Mouse (Mus musculus) kidney, adult 2 months (tissue): ENCODE results near the gene Nup210. TPM values are rescaled to one million over a fixed set of nuclear protein-coding genes. Genes with fewer than 3 reads are reported as not detected.

Experiments
- DNase-seq: peaks from one replicate; pipeline ENCODE4 v3.0.0; 2021
- H3K27ac ChIP-seq: fragments of 200-500 bp; 2 replicates; pipeline ENCODE4 v1.5.1; 2012; ENCODE audit warnings: low read depth, low read length, control low read depth, inconsistent platforms; ENCODE audit not compliant: insufficient read depth
- H3K27me3 ChIP-seq: fragments of 200-500 bp; replicated peaks from 2 replicates; pipeline ENCODE4 v1.6.1; 2012; ENCODE audit warnings: mild to moderate bottlenecking, moderate library complexity, low read length, inconsistent platforms; ENCODE audit not compliant: control insufficient read depth, insufficient read depth
- H3K36me3 ChIP-seq: fragments of 200-500 bp; 2 replicates; pipeline ENCODE4 v1.6.1; 2012; ENCODE audit warnings: mild to moderate bottlenecking, moderate library complexity, low read length, inconsistent platforms; ENCODE audit not compliant: control insufficient read depth, insufficient read depth
- H3K4me1 ChIP-seq: fragments of 200-500 bp; 2 replicates; pipeline ENCODE4 v1.6.1; 2011; ENCODE audit warnings: low read length; ENCODE audit not compliant: control insufficient read depth, insufficient read depth
- H3K4me3 ChIP-seq: fragments of 200-500 bp; 2 replicates; pipeline ENCODE4 v1.5.1; 2011; ENCODE audit warnings: mild to moderate bottlenecking, low read depth, low read length, control low read depth; ENCODE audit not compliant: insufficient read depth
- CTCF ChIP-seq: fragments of 200-500 bp; conservative IDR thresholded peaks from 2 replicates; pipeline ENCODE4 v1.5.1; 2011; ENCODE audit warnings: low read depth, mild to moderate bottlenecking, control low read depth, low read length, moderate library complexity, mixed read lengths; ENCODE audit not compliant: insufficient read depth, insufficient read length
- POLR2A ChIP-seq: fragments of 200-500 bp; IDR thresholded peaks from one replicate; pipeline ENCODE4 v1.6.1; 2011; ENCODE audit warnings: low read depth, low read length, control low read depth
- whole genome bisulfite sequencing: fragments of 180-500 bp; shearing (Covaris S2); methylation state at CpG from one replicate; pipeline ENCODE4 v1.1.7; 2018; 5-methylcytosine and 5-hydroxymethylcytosine counted together
- polyA plus RNA-seq: library from polyadenylated mRNA; depleted of rRNA; stranded (reverse); fragments of >200 nt; gene quantifications from 2 replicates; pipeline ENCODE4 v1.2.3, GENCODE M21; 2012

Gene Nup210
- polyA plus RNA-seq, 1 experiment: 18.5 TPM

GRCm38 (mm10) chr6:91111141-91111953, 5.3 kb downstream of the Nup210 start:
- Histone ChIP-seq H3K27ac (no peak overlapping the region), H3K36me3 (no peaks in the 10 kb centered on the region), H3K27me3 (no peaks in the 10 kb centered on the region), H3K4me1 (peaks cover 8% of the 10 kb centered on the region; the same call in 1 of the 2 replicates), H3K4me3 (no peak overlapping the region)
- WGBS: 63% methylated on average over 10 of the region's 10 CpGs
- TF ChIP-seq CTCF (no peak), POLR2A (no peak)
- peak; percentile 50 for DNase-seq

GRCm38 (mm10) chr6:91110323-91111020, 6.2 kb downstream of the Nup210 start:
- WGBS: 64% methylated on average over 13 of the region's 13 CpGs
- no peak overlapping the region for H3K4me3 ChIP-seq
- H3K4me1 ChIP-seq: peaks cover 4% of the 10 kb centered on the region; the same call in 1 of the 2 replicates
- H3K27ac ChIP-seq: no peak overlapping the region
- no peaks in the 10 kb centered on the region for H3K27me3 ChIP-seq
- TF ChIP-seq CTCF: no peak
- DNase-seq: no peak
- no peaks in the 10 kb centered on the region for H3K36me3 ChIP-seq

DNA sequence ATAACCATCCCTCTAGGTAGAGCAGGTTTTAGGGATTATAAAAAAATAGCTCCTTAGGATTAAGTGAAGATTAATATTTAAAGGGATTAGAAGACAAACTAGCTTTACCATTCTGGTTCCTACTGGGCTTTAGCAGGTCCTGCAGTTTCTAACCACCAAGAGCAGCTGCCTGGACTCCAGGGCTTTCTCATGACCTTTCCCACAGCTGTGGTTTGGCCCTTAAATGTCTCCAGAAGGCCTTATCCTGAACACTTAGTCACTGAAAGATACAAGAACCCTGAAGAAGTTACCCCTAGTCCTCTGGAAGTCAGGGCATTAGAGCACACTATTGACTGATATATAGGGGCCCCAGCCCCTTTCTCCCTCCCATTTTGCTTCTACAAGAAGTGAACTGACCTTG, 7.1 kb downstream of the Nup210 start:
- TF ChIP-seq CTCF: no peak
- TF ChIP-seq POLR2A: no peak
- Histone ChIP-seq H3K4me3 (no peak overlapping the region), H3K36me3 (no peaks in the 10 kb centered on the region), H3K27me3 (no peaks in the 10 kb centered on the region), H3K4me1 (peaks cover 8% of the 10 kb centered on the region; the same call in 1 of the 2 replicates), H3K27ac (no peak overlapping the region)
- no peak for DNase-seq

DNA sequence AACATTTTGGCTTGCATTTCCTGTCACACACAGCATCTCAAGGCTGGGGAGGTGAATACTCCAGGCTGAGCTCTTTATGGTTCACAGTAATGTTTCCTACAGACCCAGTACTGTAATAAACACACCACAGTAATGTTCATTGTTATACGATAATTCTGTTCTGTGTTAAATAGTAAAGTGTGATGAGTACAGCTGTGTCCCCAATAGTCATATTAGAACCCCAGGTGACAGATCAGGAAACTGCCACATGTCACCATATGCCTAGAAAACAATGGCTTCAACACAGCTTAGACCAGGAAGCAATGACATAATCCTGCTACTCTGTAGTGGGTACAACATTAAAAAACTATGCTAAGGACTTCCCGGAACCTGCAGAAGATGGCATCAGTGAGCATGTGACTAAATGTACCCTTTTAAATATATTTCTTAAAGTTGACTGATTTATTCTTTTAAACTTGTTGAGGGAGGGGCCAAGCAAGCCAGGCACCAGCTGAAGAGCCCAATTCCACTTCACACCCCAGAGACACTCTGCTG, 7.6 kb downstream of the Nup210 start:
- Histone ChIP-seq H3K4me1 (peaks cover 12% of the 10 kb centered on the region; the same call in 1 of the 2 replicates), H3K27me3 (no peaks in the 10 kb centered on the region), H3K27ac (no peak overlapping the region), H3K36me3 (no peaks in the 10 kb centered on the region), H3K4me3 (no peak overlapping the region)
- DNase-seq: no peak
- WGBS: 78% methylated on average over 2 of the region's 2 CpGs
- TF ChIP-seq CTCF: no peak
- TF ChIP-seq POLR2A: no peak

- Histone ChIP-seq H3K36me3 (no peaks in the 10 kb centered on the region), H3K4me1 (peaks cover 12% of the 10 kb centered on the region; the same call in 1 of the 2 replicates), H3K4me3 (no peak overlapping the region), H3K27me3 (no peaks in the 10 kb centered on the region), H3K27ac (no peak overlapping the region)
- WGBS: 89% methylated on average over 3 of the region's 3 CpGs
- no peak for TF ChIP-seq CTCF
- no peak for TF ChIP-seq POLR2A
- DNase-seq: no peak
These were observed 8.2 kb downstream of the Nup210 start for GRCm38 (mm10) chr6:91108301-91108916.

DNA sequence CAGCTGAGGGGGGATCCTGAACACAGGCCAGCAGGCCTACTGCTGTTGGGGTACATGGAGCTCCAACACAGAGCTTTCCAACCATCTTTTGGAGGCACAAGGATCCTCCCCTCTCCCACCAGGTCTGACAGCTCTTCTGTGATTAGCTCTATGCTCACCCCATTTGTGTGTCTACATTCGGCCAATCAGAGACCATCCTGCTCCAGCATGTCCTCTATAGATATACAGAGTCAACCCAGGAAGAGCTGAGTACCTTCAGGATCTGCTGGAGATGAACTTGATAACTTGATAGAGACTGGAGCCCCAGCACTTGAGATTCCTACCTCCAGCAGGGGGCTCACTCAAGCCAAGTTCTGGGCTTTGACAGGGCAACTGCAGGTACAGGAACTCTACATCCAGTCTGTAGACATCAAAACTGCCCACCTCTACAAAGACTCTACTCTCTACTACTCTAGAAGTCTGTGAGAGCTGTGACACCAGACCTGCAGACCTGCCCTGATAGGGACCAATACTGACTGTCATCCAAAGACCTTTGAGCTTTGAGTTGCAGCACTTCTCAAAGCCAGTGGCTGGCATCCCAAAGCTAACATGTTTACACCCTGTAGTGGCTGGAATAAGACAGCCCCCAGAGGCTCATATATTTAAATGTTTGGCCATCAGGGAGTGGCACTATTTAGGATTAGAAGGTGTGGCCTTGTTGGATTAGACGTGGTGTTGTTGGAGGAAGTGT, 11.1 kb downstream of the Nup210 start:
- no peak; the same call in 1 of the 2 replicates for TF ChIP-seq CTCF
- no peak for TF ChIP-seq POLR2A
- Histone ChIP-seq H3K27me3 (no peaks in the 10 kb centered on the region), H3K27ac (no peak overlapping the region), H3K4me1 (peaks cover 7% of the 10 kb centered on the region; the same call in 1 of the 2 replicates), H3K36me3 (no peaks in the 10 kb centered on the region), H3K4me3 (no peak overlapping the region)
- DNase-seq: peak; percentile 51
- 95% methylated on average over 2 of the region's 2 CpGs for whole genome bisulfite sequencing
